Mouse (Mus musculus): ENCODE data around the gene Ddias.

- TF ChIP-seq CTCF (IDR thresholded peaks at IDR 0.05; ENCODE audit: low read depth, low read length) (no peak), POLR2A (IDR thresholded peaks at IDR 0.05; ENCODE audit: borderline replicate concordance, low read depth, low read length) (no peak)
Measured at GRCm38 (mm10) chr7:92826248-92826647, 47.8 kb downstream of the Ddias start.

All from bone marrow macrophage, adult 2 months (primary cell).